Mouse (Mus musculus) thymus, postnatal 4 days (tissue): ENCODE data around the gene Lrrc49.
A peak's percentile ranks its signal among the peaks of the same experiment; 100 is the strongest.

Source experiments
- DNase-seq: peaks from one replicate; pipeline ENCODE4 v3.0.0; 2021

The Lrrc49 gene

DNA sequence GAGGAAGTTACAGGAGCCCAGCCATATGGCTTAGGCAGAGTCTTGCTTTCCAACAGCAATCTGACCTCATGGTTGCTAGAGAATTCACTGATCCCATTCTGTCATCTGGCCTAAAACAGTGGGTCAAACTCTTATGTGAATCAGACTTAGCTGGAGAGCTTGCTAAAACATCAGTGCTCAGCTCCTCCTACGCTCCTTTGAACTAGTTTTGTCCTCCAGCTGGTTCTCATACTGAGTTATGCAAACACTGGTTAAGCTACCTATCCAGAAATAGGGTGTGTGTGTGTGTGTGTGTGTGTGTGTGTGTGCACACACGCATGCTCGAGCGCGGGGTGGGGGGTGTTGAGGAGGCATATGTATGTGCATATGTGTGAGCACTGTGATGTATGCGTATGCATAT, 15.4 kb downstream of the Lrrc49 start:
- no peak for DNase-seq

DNA sequence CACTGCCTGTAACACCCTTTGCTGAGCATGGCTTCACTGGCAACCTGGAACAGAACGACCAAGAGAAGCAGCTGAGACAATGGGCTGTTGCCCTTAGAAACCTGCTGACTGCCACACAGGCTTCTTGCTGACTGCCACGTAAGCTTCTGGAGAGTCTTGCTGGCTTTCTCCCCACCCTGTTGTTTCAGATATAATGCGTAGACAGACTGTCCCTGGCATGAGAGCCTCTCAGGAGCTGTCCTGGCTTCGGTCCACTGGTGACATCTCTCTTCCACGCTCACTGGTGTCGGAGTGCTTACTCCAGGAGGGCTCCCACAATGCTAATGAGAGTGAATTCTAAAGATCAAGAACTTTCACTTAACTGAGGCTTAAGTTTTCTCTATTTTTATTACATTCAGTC, 19.1 kb downstream of the Lrrc49 start:
- no peak for DNase-seq

DNA sequence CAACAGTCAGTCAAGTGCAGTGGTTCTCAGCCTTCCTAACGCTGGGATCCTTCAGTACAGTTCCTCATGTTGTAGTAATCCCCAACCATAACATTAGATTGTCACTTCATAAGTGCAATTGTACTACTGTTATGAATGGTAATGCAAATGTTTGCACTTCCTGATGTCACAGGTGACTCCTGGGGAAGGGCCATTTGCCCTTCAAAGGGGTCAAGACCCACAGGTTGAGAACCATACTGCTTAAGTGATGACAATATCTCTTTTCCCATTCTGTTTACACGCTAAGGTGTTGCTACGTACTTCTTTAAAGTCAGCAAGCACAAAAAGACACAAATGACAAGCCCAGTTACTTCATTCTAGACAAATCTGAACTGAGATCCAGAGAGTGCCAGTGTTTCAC, 22.4 kb downstream of the Lrrc49 start:
- no peak for DNase-seq

DNA sequence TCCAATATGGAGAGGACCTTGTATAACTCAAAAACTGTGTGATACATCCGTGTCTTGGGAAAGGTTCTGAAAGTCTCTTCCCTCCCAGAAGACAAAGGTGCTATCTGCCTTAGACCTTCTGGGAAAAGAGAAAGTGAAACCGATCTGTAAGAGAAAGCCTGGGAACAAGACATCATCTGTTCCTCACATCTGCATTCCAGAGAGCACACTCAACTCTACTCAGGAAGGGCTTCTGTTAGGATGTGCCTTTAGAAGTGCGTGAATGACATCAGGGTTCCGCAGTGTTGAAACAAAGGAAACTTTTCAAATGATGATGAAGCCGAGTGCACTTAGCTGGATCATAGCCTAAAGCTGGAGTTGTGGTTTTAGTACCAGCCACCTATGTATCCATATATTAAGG, 23.1 kb downstream of the Lrrc49 start:
- no peak for DNase-seq

DNA sequence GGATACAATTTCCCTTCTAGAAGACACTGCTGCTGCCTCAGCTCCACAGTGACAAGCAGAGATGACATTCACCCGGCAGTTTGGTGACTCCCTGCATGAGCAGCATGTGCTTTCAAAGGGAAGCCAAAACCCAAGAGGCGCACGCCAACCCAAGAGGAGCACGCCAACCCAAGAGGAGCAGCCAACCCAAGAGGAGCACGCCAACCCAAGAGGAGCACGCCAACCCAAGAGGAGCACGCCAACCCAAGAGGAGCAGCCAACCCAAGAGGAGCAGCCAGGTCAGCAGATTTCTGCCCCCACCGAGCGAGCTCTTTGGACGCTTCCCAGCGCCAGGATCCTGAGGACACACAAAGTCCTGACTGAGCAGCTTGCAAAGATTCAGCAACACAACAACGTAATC, 23.6 kb downstream of the Lrrc49 start:
- DNase-seq: no peak

DNA sequence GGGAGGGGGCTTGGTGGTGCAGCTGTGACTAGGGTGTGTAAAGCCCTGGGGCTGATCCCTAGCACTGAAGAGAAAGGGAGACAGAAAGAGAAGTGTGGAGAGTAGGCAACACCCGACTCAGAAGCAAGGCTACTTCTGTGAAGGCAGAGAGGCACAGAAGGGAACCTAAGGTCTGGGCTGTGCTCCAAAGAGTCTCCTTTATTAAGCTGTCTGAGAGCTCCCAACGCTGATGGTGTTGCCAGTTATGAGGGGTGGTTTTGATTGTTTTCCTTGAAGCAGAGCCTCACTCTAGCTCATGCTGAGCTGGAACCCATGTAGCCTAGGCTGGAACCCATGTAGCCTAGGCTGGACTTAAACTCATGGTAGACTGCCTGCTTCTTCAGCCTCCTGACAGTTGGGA, 25.0 kb downstream of the Lrrc49 start:
- DNase-seq: no peak

DNA sequence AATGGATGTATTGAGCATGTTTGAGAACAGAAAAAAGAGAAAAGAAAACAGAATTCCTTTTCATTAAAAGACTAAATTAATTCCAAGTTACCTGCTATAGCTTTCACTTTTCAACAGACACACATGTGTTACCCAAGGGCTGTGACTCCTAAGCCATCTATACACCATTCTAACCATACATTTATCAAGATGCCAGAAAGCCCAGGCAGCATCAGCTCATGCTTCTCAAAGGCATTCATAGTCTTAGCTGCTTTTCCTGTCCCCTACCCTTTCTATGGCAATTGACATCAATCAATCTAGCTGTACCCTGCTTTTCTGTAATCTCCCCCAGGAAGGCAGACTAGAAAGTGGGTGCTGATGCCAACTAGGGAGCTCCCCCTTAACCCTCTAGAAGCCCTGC, 34.4 kb downstream of the Lrrc49 start:
- no peak for DNase-seq

DNA sequence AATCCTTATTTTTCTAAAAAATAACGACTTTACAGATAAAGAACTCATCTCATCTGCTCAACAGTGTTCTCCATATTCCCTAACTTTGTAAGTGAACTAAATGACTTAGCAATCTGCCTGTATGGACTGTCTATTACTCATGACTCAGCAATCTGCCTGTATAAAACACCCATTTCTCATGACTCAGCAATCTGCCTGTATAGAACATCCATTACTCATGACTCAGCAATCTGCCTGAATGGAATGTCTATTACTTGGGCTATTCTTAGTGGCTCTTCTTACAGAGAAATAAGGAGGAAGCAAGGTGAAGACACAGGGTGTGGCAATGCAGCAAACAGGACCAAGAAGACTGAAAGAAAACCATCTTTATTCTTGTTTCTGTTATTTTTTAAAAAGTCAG, 34.8 kb downstream of the Lrrc49 start:
- DNase-seq: no peak

DNA sequence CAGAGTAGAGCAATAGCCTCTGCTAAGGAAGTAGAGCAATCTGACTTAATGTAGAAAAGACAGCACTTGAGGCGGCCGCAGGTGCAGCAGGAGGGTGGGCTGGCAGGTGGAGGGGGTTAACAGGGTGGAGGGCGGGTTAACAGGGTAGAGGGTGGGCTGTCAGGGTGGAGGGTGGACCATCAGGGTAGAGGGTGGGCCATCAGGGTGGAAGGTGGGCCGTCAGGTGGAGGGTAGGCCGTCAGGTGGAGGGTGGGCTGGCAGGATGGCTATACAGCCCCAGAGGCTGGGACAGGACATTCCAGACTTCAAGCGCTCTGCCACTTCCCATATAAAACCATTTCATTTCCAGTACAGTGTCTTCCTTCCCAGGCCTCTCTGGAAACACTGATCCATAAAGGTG, 37.7 kb downstream of the Lrrc49 start:
- no peak for DNase-seq

DNA sequence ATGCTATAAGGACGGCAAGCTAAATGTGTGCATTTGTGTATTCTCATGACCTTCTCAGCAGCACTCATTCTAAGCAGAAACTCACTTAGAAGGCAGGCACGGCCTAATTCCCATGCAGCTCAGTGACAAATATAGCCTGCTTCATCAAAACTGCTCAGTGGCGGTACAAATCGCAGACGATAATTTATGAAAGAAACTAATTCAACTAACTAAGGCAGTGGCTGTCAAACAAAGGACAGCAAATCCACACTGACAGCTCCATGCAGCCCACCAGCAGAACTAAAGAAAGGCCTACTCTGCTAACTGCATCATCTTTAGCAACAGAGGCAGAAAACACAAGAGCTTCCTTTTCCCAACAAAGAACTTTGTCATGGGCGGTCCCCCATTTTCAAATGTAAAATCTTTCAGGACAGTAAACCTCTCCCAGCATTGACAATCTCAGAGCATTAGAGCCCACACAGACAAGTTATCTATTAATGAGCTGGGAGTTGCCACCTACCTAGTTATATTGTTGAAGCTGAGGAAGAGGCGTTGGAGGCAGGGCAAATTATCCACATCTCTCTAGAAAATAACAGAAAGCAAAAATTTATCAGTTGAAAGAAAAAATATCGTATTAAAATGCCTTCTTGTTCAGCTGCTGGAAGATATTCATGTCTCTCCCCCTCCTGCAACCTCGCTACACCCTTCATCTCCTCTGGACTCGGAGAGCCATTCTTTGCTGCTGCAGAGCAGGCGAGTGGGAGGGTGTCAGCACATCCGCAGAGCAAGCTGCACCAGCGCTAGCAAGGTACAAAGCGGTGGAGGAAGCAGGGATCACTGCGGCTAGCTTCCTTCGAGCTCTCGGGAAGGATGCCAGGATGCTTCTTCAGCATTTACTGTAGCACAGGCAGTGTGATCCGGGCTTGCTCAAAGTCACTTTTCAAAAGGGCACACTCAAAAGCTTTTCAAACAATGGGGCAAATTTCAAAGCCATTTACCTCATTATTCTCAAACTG, 38.7 kb downstream of the Lrrc49 start:
- no peak for DNase-seq

DNA sequence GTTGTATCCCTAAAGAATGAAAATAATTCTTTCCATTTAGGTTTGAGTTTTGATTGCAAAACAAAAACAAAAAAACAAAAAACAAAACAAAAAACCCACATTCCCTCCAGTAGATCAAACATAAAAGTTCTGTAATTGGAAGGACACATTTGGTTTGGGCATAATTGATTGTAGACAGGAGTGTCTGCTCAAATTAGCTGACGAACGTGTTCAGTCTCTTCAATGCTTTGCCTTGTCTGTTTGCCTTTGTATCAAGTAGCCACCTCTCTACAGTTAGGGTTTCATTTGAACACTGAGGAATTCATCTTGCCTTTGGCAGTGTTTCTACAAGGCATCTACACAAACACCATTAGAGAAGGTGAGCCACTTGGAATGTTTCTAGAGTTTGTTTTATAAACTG, 54.4 kb downstream of the Lrrc49 start:
- DNase-seq: no peak

DNA sequence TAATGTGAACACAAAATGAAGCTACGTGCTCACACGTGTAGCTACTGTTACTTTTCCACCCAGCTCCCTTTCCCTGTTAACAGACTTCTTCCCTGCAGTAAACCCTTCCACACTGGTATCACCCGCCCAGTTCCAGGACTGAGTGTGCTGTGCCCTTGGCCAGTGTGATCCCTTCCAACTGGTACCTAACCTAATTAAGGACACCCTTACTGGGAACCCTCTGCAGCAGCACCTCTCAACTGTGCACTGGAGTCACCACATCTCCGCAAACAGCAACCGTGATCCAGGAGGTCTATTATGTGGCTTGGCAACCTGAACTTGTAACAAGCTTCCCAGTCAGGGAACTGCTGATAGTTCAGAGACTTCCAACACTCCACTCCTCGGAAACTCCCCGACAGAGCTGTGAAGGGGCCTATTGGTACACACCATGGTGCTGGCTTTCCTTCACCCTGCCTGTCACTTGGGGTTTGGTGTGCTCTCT, 61.6 kb downstream of the Lrrc49 start:
- no peak for DNase-seq

DNA sequence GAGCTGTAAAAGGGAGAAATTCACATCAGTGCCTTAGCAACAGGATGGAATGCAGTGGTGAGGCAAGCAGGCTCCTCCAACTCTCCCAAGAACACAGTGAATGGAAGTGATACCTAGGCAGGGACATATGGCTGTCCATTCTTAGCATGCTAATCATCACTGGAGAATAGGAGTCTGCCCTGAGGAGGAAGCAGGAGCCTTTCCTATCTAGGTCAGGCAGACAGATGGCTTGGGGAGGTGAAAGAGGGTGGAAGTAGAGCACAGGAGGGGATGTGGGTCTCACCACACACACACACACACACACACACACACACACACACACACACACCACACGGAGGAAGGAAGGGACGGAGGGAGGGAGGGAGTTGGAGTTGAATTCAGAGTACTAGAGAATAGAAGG, 62.1 kb downstream of the Lrrc49 start:
- peak; percentile 18 for DNase-seq

DNA sequence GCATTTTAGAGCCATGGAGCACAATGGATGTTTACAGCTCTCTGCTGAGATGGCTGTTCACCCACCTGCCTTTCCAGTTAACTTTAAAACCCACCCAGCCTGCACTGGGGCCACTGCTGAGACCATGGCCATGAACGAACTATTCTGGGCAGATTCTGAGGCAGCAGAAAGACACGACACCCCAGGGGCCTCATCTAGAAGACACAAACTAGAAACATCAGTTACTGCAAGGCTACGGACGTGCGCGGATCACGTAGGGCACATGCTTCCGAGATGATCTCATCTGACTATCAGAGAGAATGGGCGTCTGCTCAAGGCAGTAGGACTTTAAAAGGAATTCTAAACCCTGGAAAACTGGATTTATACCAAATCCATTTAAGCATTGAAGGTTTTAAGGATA, 71.0 kb downstream of the Lrrc49 start:
- DNase-seq: no peak

DNA sequence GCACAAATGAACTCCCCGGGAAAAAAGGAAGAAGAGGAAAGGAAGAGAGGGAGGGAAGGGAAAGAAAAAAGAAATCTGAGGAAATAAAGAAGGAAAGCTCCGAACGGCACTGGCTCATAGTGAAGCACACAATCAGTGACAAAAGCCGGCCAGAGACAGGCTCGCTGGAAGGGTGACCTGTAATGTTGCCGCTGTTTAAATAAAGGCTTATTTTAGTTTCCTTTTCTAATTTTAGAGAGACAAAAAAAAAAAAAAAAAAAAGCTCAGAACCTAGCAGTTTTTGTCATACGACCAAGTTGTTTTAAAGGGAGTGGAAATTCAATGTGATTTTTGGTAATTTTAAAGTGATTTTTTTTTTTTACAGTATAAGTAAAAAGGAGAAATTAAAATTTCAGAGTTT, 71.6 kb downstream of the Lrrc49 start:
- no peak for DNase-seq

DNA sequence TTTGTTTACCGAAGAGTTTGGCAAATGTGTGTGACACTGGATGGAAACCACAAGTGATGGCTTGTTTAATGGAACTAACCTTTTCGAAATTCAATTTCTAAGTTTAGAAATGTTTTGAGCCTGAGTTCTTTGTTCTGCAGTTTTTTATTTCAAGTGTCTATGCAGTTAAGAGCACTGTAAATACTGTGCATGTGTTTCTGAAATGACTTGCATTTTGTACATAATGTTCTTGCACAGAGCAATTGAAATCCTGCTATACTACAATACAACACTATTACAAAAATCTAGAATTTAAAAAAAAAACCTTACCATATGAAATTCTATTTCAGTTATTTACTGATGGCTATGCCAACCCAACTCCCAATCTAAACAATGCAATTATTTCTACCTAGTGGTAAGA, 75.7 kb downstream of the Lrrc49 start:
- no peak for DNase-seq

DNA sequence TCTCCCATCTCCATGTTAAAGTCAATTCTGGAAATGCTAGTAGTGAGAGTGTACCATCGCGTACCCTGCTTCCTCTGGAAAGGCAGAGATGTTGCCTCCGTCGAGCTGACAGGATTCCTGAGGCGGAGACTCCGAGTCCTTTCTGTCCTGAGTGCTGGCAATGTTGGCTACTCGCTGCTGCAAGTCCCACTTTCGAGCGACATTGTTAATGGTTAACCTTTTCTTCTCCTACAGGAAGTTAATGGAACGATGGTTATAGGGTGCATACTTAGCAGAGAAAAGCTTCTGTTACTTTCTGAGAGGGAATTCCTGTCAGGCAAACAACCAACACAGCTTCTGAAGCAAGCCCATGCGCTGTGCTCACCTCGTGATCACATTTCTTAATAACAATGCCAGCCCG, 77.8 kb downstream of the Lrrc49 start:
- no peak for DNase-seq

DNA sequence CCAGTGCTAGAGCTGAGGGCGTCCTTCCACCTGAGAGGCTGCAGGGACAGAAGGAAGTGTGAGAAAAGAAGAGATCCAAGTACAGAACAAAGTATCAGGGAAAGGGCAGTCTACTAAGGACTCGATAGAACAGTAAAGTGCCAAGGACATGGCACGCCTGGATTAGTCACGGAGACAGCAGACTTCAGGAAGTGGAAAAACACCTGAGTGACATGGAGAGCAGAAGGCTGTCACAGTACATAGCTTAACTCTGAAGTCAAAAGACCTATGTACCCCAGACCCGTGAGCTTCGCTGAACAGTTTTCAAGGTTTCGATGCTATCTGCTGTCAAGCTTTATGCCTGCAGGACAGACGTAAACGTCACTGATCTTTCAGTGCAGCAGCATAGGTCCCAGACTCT, 79.1 kb downstream of the Lrrc49 start:
- DNase-seq: no peak

DNA sequence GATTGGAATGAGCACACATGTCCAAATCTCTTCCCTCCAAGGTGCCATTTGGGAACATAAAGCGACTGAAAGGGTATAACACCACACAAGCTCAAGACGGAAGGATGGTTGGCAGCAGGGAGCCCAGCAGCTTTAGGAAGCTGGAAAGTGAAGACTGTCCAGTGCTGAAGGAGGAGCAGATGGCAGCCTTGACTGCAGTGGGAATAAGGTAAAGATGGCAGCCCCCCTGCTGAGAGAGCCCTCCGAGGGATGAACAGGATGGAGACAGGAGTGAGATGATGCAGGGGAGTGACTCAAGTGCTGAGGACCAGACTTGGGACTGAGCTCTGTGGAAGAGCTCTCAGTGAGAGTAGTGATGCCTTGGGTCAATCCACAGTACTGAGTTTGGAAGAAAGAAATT, 79.9 kb downstream of the Lrrc49 start:
- no peak for DNase-seq

DNA sequence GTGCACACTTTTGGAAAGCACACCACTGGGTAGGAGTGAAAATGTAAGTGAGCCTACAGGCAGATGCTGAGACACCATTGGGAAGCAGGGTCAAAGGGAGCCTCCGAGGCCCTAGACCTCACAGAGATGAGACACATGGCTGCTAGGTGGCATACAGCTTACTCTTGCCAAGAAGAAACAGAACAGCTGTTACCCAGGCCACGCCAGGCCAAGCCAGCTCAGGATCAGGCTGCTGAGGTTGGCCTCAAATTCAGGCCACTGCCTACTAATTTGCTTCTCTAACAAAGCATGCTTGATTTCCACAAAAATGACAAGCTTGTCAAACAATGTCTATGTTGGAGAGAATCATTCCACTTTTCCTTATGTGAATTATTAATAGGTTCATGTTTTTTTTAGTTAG, 83.0 kb downstream of the Lrrc49 start:
- DNase-seq: no peak

DNA sequence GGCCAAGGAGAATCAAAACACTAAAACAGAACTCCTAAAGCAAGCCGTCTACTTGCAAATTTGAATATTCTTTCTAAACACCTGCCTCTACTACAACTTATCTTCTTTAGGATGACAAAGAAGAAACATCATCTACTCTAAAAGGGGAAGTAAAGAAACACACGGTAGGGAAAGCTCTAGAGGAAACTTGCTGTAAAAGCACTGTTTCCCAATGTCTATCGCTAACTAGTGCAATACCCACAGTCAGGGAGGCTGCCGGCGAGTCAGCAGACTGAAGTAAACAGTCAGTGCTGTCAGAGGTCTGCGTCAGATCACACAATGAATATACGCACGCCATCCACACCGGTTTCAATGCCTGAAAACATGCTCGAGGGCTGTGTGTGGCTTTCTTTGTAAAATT, 86.0 kb downstream of the Lrrc49 start:
- no peak for DNase-seq

DNA sequence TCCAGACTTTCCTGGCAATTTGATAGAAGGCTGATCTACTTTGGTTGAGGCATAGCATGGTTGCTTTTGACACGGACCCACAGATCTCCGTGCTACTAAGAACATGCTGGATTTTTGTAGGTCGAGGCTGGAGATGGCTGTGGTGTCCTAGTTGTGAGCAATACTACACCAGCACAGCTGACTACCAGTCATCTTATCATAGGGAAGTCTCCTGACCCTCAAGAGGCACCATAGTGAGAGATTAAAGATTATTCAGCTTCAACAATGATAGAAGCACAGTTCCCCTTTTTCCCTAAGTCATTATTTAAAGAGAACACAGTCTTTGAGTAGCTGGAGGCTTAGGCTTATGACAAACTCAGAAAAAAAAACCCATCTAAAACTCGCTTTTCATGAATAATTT, 87.7 kb downstream of the Lrrc49 start:
- no peak for DNase-seq

DNA sequence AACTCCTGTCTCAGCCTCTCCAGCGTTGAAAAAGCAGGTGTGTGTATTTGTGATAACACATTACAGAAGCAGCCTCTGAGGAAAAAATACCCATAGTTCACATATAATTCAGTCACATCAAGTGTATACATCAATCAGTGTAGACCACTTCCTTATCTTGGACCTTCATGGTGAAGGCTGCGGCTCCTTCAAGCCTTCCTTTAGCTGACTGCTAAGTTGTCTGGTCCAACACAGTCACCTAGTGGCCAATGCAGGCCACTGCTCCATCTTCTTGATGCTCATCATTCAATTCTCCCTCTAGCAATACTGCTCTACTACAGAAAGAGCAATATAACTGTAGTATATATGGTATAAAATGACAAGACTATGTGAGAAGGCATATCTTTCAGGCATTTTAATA, 88.5 kb downstream of the Lrrc49 start:
- DNase-seq: peak; percentile 45

DNA sequence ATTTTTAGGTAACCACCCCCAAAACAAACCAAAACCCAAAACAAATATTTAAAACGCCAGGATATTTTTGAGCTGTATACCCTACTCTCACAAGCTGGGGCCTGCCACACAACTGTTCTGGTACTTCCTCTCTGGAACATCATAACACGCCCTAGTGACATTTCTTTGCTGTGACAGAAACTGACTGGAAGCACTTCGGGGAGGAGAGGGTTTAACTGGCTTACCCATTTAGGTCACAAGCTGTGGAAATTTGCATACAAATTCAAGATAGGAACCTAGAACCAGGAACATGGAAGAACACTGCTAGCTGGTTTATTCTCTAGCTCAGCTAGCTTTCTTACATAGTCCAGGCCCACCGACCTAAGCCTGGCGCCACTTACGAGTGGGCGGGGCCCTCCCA, 92.6 kb downstream of the Lrrc49 start:
- DNase-seq: no peak

DNA sequence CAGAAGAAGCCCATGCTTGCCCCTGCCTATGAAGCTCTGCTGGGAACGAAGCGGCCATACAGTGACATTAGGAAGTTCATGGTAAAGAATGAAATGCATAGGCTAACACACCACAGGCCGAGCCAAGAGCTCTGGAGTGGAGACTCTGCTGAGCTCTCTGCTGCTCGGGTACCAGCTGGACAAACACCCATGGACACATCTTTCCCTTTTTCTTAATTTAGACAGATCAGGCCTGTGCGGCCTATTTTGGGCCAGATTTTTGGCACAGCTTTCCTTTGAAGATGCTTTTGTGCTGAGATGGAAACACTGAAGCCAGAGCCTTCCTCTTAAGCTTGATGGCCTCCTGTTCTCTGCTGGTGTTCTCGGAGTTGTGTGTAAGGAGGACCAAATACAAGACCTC, 95.0 kb downstream of the Lrrc49 start:
- DNase-seq: no peak
